Mouse (Mus musculus) CD4-positive, CD25-positive, alpha-beta regulatory T cell, adult 9 weeks (primary cell): ENCODE measurements around the gene Nup50. TPM values are rescaled to one million over a fixed set of nuclear protein-coding genes. Genes with fewer than 3 reads are reported as not detected.

ENCODE experiments used
- polyA plus RNA-seq: library from polyadenylated mRNA; unstranded; fragments of 100-300 nt; shearing (Covaris generic); gene quantifications from one replicate; pipeline ENCODE4 v1.2.1, GENCODE M21; 2017

The Nup50 gene
- 25.6 TPM for polyA plus RNA-seq

DNA sequence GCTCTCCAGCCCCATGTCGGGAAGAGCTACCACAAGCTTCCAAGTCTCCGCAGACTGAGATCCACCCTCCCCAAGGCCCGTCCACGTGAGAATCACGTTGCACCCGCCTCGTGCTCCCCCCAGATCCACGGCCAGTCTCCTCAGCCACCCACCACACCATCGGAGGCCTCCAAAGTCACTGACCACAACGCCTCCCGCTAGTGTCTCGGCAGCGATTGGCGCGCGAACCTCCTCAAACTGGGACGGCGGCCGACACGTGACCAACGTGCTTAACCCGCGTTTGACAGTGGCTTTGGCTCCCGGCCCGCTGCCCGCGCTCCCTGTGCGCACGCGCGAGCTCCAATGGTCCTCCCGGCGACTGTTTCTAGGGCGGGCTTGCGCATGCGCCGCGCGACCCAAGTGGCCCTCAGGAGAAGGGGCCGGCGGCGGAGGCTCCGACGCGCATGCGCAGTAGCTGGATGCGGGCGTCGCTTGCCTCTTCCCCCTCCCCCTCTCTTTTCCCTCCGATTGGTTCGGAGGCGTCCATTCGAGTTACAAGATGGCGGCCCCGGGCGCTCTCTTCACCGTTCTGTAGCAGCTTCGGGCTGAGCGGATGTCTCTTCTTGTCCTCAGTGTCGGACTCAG, at the start of gene Nup50:
TSS of gene Nup50 (plus strand) at position 528 of the 624 bp plus-strand sequence.

DNA sequence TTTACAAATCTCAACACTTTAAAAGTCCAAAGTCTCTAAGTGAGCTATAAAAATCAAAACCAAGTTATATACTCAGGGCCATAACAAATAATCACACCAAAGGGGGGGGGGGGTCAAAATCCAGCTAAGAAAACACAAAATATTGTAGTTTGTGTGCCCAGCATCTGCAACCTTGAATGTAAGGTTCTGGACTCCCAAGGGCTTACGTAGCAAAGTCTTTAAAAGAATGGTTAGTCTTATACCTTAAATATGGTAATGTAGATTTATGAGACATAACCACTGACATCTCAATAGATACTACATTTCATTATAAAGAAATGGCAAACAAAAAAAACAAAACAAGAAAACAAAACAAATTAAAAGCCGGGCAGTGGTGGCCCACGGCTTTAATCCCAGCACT, 3.3 kb upstream of the Nup50 start, which contains the start of gene Gm29666:
TSS of gene Gm29666 (minus strand) at position 101 of the 400 bp plus-strand sequence.

DNA sequence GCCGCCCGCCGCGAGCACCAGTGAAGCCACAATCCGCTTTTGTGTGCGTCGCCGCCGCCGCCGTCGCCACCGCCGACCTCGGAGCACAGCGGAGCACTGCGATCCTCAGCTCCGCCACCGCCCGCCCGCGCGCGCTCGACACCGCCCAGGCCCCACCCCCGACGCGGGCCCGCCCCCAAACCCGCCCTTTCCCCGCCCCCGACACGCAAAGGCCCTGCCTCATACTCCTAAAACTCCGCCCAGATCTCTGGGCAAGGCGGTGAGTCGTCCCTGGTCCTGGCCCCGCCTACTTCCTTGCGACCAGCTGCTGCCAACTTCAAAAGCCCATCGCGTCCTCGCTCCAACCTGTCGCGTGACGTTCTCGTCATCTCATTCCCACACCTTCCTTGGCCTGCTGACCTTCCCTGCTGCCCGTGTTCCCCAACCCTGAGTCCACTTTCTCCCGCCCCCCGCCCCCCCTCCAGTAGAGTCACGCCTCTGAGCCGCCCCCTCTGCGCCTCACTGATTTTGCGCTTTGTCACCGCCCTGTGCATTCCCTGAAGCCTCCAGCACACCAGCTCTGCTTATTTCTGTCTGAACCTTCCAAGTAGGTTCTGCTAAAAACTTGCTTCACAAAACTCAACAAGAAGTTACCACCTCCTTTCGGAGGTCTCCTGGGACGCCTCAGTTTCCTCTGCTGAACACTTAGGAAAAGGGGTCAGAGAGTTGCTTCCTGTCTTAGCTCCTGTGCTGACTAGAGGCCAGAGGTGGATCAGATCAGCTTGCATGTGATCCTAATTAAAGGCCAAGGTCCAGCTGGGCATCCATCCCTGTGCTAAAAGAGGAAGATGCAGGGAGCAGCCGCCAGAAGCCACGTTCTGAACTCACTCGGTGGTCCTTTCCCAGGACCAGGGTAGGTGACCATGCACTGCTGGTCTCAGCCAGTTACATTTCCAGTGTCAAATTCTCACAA, 64.9 kb downstream of the Nup50 start, which contains the start of gene 5031439G07Rik:
TSS of gene 5031439G07Rik (minus strand) at position 678 of the 952 bp plus-strand sequence.

Other genes starting within 250 kb of the Nup50 start
- not detected for gene Arhgap8, start 203.4 kb upstream of the Nup50 start, polyA plus RNA-seq
- 0.31 TPM for gene Phf21b, start 67.4 kb upstream of the Nup50 start, polyA plus RNA-seq
- 0.45 TPM for gene Gm29666, start 3.4 kb upstream of the Nup50 start, polyA plus RNA-seq
- 1.5 TPM for gene 5031439G07Rik, start 65.1 kb downstream of the Nup50 start, polyA plus RNA-seq
- not detected for gene Upk3a, start 93.7 kb downstream of the Nup50 start, polyA plus RNA-seq
- 47.9 TPM for gene Fam118a, start 105.5 kb downstream of the Nup50 start, polyA plus RNA-seq
- gene Smc1b, start 208.6 kb downstream of the Nup50 start, polyA plus RNA-seq: 0.15 TPM
- not detected for gene Ribc2, start 208.7 kb downstream of the Nup50 start, polyA plus RNA-seq